Mouse (Mus musculus): ENCODE results near the gene Fbxo34.
"Not testable (repeated sequence)": the region's sequence is repeated elsewhere in the genome, so short reads cannot be mapped to it uniquely, and the experiment has no call there.

Gene Fbxo34

DNA sequence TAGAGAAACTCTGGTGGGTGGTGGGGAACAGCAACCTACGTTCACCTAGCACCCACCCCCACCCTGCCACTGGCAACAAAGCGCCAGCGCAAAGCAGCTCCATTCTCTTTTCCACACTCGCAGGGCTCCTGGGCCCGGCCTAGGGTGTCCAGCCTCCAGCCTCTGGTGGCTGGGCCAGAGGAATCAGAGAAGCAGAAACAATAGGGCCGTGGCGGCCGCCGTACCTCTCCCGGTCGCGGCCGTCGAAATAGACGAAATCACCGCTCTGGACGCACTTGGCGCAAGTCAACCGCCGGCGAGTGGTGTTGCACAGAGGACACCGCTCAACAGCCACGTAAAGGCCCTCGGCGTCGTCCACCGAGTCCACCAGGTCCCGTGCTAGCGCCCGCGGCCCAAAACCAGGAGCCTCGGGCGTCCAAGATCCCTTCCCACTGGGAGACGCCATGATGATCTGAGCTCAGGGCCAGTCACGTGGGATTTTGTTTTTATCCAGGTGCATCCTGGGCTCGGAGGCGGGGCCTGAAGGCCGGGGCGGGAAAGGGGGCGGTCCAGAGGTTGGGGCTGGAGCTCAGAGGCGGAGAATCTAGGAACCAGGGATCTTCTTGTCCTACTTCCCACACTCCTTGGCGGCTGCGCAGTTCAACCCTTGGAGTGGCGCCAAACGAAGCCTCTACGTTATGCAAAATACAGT is 117.9 kb downstream of the Fbxo34 start:
- peak; percentile 99 for DNase-seq

DNA sequence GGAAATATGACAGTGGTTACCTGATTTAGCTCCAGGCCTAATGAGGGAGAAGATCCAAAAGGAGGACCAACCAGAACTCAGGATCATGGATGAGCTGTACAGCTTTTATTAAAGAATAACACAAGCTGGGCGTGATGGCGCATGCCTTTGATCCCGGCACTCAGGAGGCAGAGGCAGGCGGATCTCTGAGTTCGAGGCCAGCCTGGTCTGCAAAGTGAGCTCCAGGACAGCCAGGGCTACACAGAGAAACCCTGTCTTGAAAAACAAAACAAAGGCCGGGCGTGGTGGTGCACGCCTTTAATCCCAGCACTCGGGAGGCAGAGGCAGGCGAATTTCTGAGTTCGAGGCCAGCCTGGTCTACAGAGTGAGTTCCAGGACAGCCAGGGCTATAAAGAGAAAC is 120.3 kb downstream of the Fbxo34 start, which contains the start of gene Atg14:
TSS of gene Atg14 (minus strand) at position 101 of the 400 bp plus-strand sequence.
- DNase-seq = not testable (repeated sequence)

DNA sequence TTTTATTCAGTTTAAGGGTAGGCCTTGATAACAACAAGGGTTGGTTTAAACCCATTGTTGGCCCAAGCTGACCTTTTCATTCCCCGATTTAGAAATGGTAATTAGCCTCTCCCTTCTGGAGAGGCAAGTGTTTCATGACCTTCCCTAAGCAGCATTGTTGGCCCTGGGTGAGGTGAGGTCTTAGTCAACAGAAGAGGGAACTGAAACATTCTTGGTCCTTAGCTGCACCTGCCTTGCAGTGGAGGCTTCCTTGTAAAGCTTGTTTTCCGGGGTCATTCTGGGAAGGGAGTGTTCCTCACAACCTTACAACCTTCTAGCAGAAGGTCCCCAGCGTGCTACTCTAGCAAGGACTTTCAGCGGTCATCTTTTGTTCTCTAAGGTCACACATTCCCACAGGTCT is 122.5 kb downstream of the Fbxo34 start:
- no peak for DNase-seq

DNA sequence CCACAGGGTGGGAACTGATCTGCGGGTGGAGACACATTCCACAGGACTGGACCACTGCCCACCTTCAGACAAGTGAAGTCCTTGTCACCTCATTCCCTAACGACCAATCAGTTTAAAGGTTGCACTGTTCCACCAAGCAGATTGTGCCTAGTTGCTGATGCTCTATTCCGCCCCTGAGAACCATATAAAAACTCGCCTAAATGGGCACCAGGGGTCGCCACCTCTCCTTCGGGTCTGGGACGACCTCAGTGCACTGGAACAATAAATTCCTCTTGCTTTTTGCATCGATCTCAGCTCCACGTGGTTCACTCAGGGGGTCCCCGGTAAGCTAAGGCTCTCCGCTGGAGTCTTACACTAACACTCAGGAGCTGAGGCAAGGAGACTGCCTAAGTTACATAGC is 124.5 kb downstream of the Fbxo34 start:
- DNase-seq = no peak

DNA sequence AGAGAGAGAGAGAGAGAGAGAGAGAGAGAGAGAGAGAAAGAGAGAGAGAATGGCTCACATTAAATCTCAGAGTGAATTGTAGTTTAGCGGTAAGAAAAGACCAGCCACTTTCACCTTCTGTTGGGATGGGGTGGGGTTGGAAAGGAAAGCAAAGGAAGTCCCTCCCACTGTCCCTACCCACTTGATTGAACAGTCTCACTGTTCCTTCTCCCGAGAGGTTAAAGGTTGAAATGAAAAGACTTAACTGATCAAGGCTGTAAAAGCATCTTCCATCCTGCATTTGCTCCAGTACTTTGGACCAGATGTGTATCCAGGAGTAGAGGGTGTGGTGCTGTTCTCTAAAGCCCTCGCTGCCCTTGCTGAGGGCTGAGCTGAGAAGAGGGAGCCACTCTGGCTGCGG is 126.5 kb downstream of the Fbxo34 start:
- DNase-seq = no peak

DNA sequence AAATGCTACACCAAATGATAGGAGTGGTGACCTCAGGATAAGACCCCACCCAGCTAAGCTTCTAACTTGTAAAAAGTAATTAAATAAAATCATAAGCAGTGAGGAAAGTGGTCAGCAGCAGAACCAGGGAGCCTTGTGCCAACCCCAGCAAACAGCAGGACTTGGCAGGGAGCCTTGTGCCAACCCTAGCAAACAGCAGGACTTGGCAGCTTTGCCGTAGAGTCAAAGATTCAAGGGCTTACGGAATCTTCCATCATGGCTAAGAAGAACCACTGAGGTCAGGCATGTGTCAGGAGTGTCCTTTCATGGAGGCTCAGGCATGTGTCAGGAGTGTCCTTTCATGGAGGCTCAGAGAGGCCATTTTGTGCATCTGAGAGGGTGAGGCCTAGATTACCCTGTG is 127.9 kb downstream of the Fbxo34 start:
- no peak for DNase-seq

DNA sequence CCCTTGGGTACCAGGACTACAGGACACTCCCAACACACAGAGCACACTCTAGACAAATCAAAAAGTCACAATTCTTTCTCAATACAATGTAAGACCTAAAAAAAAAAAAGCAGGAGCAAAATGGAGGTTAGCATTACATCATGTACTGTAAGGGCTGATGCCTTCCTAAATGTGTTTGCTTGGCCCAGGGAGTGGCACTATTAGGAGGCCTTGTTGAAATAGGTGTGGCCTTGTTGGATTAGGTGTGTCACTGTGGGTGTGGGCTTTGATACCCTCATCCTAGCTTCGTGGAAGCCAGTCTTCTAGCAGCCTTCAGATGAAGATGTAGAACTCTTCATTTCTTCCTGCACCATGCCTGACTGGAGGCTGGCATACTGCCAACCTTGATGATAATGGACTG is 131.1 kb downstream of the Fbxo34 start:
- no peak for DNase-seq
